Mouse (Mus musculus): ENCODE data around the gene Cacna1b.

The Cacna1b gene

DNA sequence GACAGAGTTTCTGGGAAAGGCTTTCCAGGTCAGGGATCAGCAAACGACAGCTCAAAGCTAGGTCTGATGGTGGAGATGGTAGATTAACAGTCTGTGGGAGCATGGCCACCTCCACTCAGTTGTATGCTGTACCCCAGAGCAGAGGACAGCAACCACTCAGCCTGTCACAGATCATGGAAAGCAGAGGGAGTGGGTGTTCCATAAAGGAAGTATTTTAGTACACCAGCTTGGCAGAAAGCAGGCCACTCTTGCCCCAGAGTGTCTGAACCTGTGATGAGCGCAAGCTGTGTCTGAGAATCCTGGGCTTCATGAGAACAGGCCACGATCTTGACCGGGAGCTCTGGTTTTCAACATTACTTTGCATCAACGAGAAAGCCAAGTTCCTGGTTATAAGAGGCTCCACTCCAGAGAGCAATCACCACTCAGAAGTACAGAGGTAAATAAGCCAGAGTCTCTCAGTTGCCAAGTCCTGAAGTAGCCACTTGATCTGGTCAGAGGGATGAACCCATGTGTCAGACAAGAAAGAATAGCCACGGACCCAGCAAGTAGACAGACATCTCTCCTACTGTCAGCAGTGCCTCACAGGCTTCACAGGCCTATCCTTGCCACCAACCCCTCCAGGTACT lies 103.7 kb downstream of the Cacna1b start:
- in situ Hi-C loops (cut with MboI, MseI): no loop called here

DNA sequence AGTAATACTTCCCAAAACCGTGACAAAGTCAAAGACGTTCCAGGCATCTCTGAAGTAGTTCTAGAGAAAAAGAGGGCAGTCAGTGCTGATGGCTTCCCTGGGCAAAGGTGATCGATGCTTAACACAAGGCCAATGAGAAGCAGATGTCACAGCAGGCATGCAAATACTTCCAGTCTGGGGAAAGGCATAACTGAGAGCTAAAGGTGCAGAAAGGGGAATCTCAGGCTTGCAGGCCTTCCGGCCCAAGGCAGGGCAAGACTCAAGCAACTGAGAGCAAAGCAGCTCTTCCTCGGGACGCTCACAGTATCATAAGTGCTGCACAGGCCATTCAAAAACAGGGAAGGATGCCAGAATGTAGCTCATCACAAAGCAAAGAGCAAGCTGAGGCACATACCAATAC lies 114.4 kb downstream of the Cacna1b start:
- in situ Hi-C loops (cut with MboI, MseI): no loop called here

DNA sequence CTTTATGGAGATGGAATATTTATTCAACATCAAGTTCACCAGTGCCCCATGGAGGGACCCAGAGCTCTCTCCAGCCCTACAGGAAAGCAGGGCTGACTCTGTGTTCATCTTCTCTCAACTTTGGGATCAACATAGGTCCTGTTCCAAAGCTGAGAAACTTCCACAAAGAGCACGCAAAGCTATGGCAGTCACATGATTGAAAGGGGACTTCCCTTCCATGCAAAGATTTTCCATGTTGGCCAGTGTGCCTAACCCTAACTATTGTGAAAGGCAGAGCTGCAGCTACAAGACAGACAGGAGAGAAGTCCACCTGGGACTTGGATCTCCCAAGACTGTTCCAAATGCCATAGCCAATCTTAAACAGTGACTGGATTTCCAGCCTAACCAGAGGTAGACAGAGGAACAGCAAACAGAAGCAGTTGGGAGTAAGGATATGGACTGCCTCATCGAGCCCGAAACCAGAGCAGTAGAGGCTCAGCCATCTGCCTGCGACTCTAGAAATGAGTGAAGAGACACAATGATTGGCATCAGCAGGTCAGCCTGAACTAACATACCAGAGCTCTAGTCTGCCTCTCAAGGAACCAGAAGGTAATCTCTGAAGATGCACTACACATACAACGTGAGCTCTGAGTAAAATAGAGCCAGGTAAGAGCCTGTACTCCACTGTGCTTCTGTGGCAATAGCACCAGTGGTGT lies 116.4 kb downstream of the Cacna1b start:
- in situ Hi-C loops (cut with MboI, MseI): no loop called here

DNA sequence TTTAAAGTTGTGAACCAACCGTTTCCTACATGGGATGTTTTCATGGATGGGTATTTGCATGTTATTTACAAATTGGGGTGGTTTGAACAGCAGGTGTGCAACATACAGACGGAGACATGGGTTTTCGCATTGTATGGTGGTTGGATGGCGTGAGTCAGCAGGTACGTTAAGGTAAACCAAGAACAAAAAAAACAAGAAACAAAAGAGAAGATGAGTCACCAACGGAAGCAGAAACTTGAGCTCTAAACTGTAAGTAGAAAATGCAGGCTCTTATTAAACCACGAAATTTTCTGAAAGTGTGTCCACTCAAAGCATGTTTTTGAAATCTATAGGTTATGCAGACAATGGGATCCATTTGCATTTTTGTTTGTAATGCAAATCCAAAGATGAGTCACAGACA lies 120.1 kb downstream of the Cacna1b start:
- in situ Hi-C loops (cut with MboI, MseI): loop anchor here (5.0 kb wide), 1 partner anchor 51 kb away; no protein-coding TSS in a partner anchor

DNA sequence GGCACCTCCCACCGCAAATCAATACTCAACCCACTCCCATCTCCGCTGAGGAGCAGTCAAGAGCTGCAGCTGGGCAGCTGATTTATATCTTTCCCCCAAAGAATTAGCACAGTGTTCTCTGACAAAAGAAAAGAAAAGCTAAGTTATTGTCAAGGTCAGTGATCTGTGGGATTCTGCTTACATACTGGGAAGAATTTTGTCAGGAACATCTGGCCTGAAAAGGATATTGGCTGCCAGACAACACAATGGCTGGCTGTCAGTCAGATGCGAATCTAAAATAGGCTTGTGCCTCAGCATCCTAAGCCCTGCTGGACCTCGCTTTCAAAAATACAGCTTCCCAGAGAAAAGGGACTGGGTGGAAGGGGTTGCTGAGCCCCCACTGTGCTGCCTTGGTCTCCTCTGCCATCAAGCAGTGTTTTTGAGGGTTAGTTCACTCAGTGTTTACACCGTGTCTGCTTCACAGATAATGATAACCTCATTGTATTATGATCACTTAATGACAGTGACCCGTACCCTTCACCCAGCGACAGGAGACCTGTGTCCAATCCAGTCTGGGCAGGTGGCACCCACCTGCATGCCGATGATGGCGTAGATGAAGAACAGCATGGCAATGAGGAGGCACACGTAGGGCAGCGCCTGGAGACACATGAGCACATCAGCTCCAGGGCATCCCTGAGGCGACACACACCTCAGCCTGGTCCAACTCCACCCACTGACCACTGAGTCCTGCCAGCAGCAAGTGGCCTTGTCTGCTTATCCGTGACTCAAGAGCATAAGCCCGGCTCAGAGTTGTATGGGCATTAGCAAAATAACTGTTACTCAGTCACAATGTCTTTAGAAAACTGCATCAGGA lies 124.6 kb downstream of the Cacna1b start:
- in situ Hi-C loops (cut with MboI, MseI): no loop called here

DNA sequence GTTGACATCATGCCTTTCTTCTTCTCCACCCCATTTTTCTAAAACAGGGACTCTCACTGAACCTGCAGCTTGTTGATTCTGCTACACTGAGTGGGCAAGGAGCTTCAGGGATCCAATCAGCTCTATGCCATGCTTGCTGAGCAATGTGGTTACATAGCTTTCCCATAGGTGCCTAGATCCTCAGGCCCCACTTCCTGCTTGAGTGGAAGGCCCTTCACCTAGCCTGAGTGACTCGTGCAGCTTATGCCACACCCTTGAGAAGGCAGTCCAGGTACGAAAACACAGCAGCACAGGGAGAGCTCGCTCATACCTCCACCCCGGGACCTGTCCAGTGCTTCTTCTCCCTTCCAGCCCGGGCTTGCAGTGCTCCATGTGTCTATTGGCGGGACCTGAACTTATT lies 129.3 kb downstream of the Cacna1b start:
- in situ Hi-C loops (cut with MboI, MseI): no loop called here

DNA sequence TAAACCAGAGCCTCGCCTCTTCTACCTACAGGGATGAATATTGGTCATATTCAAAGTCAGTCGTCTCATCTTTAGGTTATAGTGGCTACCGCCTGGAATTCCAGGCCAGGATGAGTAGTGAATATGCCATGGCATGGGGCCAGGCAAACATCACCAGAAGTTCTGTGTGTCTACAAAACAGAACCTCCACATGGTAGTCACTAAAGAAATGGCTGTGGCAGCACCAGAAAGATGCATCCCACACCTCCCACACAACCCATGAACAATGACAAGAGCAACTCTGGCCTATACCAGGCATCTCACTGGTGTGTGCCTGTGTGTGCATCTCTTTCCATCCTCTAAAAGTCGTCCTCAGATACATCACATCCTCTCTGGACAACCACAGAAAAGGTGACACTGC lies 145.8 kb downstream of the Cacna1b start:
- in situ Hi-C loops (cut with MboI, MseI): no loop called here

DNA sequence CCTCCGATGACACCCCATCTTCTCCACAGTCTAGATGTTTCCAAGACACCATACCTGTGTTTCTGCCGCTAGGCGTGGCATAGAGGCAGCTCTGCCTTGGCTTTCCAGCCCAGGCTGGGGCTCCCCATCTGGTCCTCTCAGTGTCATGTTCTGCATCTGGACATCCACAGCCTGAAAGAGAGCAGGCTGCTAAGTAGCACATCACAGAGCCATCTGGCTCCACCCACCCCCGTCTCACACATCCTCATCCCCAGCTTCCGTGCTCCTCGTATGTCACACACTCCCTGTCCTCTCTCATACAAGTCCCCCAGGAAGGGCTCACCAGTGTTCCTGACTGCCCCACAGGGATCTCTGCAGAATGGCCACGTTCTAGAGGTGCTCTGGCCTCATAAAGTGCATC lies 153.2 kb downstream of the Cacna1b start:
- in situ Hi-C loops (cut with MboI, MseI): no loop called here

DNA sequence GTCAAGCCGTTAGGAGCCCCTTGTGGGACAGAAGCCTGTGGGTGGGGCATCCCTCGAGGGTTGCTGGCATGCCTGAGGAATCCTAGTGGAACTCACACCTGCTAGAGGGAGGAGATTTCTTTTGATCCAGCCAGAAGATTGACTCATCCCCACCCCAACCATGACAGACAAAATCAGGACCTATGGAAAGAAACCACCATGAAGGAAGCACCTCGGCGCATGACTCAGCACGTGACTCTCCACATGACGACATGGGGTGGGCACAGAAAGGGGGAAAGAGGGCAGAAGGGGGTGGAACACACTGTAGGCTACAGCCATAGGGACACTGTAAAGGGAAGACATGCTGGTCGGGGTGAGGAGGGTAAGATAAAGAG lies 154.2 kb downstream of the Cacna1b start:
- in situ Hi-C loops (cut with MboI, MseI): no loop called here

DNA sequence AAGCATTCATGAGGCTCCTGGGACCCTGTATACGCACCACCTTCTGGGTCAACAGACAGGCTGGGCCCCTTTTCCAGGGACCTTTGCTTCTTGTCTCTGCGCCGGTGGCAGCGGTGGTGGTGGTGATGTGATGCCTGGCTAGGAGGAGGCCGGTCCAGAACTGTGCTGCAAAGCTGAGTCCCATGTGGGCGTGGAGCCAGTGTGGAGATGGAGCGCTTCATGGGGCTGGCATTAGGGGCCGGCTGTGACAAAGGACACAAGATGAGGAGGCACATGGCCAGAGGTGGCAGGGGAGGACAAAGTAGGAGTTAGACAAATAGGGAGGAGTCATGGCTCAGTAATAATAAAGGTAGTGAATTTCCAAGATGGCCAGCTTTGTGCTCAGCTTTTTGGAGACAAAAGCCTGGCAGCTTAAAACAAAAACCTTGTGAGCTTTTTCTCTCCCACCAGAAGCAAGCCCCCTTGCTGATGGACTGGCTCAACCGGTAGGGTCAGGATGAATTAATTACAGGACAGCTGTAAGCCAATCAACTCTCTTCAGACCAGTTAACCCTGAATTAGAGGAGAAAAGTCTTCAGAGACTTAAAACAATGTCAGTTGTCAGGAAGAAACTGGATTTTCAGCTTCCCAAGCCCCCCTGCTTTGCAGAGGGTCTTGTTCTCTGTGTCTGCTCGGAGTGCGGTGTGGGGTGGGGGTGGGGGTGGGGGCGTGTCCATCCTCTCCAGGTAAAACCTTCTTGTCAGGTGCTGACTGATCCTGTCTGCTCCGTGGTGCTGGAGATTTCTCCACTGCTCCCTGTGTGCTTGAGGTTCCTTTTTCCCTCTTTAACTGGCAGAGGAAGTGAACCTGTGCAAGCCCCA lies 154.8 kb downstream of the Cacna1b start:
- in situ Hi-C loops (cut with MboI, MseI): no loop called here

DNA sequence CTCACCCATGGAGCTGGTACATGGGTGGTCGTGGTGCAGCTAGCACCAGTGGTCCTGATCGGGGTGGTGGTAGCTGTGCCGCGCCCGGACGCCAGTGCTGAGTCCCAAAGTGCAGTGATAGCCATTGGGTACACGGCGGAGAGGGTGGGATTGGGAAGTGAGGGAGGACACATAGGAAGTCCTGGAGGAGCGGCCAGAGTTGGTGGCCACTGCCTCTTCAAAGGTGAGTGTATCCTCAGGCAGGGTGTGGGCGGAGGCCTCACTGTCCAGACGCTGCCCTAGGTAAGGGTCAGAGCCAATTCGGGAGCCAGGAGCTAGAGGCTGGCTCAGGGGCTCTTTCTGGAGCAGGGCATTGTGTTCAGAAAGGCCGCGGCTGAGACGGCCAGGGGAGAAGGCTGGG lies 156.4 kb downstream of the Cacna1b start:
- in situ Hi-C loops (cut with MboI, MseI): no loop called here

DNA sequence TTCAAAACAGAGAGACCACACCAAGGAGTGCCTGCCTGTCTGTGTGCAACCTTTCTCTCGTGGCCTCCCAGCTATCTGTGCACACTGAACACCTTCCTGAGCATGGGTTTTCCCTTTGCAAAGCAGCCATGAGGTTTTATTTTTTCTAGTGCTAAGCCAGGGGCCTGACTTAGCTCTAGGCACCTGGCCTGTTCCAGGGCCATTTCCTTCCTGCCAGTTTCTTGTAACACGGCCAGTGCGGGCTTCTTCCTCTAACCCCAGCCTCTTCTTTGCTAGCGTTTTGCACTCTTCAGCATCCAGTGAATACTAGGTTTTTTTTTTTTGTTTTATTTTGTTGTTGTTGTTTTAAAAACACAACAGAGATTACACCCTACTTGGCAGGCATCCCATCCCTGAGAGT lies 157.9 kb downstream of the Cacna1b start:
- in situ Hi-C loops (cut with MboI, MseI): no loop called here

DNA sequence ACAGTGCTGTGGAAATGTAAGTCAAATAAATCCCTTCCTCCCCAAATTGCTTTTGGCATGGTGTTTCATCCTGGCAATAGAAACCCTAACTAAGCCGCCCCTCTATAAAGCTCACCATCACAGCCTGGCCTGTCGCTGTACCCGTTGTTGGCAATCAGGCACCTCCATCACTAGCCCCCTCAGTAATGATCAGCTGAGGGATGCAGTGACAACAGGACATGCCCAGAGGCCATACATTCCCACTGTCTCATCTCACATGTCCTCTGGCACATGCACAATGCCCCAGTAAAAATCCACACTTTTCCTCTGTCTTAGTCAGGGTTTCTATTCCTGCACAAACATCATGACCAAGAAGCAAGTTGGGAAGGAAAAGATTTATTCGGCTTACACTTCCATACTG lies 173.5 kb downstream of the Cacna1b start:
- in situ Hi-C loops (cut with MboI, MseI): no loop called here

DNA sequence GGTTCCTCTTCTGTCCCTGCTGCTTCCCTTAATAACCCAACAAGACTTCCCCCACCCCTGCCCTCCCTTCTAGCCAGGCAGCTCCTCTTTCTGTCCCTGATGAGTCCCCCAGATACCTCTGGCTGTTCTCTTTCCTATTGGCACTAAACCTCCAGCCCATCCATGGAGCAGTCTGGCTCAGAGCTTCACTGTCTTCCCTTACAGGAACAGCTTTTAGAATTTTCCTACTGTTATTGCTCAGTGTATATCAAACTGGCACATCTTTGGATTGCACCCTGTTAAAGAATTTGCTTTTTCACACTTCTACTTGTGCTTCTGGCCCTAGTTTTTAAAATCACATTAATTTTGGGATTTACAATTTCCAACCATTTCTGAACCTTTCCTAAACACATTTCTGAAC lies 175.0 kb downstream of the Cacna1b start:
- in situ Hi-C loops (cut with MboI, MseI): no loop called here

DNA sequence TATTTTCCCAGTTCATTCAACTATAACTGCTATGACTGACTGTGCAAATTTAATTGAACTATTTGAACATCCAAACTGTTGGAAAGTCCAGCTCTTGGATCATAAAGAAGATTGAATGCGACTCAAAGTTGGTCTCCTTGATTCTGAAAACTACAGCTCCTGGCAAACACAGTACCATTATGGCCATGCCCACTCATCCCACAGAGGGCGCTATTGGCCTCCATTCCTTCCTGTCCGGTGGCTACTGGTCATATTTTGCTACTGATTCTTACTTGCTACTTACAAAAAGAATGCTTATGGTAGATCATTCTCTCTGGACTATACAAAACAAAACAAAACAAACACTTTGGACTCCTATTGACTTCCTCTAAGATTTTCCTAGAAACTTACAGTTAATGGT lies 188.3 kb downstream of the Cacna1b start:
- in situ Hi-C loops (cut with MboI, MseI): loop anchor here (5.0 to 25.0 kb wide), 2 partner anchors 102 to 862 kb away; no protein-coding TSS in a partner anchor

DNA sequence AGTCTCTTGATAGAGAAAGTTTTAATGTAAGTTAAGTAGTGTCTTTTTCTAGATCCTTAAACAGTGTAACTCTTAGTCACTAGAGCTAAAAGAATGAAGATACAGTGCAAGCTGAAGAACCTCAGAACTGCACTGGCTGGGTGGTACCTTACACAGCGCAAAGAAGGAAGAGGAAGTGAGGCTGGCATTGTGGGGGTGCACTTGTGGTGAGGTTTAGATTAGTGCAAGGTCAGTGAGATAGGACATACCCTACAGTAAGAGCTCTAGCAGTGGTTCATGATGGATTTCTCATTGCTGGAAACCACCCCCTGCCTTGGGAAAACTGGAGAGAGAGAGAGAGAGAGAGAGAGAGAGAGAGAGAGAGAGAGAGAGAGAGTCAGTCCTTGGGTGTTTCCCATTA lies 192.0 kb downstream of the Cacna1b start:
- in situ Hi-C loops (cut with MboI, MseI): loop anchor here (5.0 to 25.0 kb wide), 2 partner anchors 99 to 859 kb away; no protein-coding TSS in a partner anchor

DNA sequence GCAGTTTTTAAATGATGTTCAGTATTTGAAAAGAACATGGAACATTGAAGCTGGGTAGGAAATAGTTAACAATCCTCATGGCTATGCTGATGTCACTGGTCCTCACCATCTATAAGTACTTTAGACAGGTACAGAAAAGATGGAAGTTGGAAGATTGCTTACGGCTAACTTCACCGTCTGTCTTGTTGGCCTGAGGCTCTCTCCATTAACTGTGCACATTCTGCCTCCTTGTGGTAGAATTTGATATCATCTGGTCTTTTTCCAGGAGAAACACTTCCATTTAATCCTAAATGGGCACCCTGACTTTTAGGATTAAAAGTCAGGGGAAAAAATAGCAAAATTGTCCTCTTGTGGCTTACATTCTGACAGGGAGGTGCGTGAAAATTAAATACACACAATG lies 194.4 kb downstream of the Cacna1b start:
- in situ Hi-C loops (cut with MboI, MseI): loop anchor here (25.0 kb wide), 1 partner anchor 856 kb away; no protein-coding TSS in a partner anchor

DNA sequence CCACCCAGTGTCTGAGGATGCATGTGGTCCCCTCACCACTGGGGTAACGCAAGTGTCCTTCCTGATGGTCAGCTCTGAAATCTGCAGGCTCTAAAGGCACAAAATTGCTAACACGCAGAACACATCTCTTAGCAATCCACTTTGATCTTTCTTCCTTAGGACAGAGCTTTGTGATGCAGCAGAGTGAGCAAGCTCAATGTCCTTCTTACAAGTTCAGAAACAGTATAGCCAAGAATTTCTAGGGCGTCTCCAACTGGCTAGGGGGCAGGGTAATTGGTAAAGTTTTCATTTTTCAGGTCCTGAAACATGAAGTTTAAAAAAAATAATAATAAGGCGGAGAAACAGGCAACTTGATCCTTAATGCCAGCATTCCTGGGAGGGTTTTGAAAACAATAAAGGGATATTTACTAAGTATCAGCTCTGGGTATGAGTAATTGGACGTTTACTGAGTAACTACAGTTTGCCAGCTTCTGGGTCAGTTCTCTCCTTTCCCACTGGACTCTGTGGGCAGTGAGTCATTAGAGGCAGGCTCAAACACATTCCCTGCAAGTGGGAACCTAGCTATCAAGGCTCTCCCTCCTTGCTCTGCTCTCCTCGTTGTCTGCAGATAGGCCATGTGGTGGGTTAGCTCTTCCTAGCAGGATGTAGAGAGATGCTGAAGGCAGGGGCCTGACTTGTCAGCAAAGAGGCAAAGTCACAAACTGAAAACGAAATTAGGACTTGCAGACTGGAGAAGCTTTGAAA lies 200.2 kb downstream of the Cacna1b start:
- in situ Hi-C loops (cut with MboI, MseI): loop anchor here (5.0 to 25.0 kb wide), 2 partner anchors 270 to 850 kb away; partner anchors contain the start of gene Il1f10

DNA sequence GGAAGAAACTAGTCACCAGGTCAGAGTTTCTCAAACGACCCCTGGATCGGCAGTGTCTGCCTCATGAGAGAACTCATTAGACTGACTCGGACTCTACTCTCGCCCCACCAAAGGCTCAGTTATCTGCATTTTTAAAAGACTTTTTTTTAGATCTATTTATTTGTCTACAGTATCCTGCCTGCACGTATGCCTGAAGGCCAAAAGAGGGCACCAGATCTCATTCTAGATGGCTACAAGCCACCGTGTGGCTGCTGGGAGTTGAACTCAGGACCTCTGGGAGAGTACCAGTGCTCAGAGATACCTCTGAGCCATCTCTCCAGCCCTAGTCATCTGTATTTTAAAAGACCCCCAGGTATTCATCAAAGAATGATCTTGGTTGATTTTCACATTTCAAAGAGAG lies 201.0 kb downstream of the Cacna1b start:
- in situ Hi-C loops (cut with MboI, MseI): loop anchor here (5.0 to 25.0 kb wide), 2 partner anchors 270 to 850 kb away; partner anchors contain the start of gene Il1f10

DNA sequence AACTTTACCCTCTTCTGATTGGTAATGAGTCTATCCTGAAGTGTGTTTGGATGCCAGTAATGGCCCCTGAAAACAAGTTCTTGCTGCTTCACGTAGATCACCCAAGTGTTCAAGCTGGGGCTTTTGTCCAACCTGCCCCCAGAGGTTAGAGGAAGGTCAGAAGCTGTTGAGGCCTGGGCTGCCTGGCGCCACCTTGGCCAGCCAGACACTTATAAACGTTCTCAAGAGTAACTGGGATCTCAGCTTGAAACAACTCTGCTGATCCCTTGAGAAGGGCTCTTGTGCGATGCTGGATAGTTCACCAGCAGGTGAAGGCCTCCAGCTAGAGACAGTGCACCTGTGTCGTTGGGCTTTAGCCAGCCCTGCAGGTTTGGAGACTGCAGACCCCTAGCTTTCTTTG lies 202.8 kb downstream of the Cacna1b start:
- in situ Hi-C loops (cut with MboI, MseI): loop anchor here (5.0 to 25.0 kb wide), 2 partner anchors 268 to 848 kb away; partner anchors contain the start of gene Il1f10
